Mouse (Mus musculus) kidney, postnatal 4 days (tissue): Measurements from ENCODE around the gene Fam3c.

Source experiments
- DNase-seq, 2 experiments: peaks; one replicate each; pipeline ENCODE4 v3.0.0; 2021; ENCODE audit warnings: mixed read lengths in 2 of 2

The Fam3c gene

GRCm38 (mm10) chr6:22356086-22356507 lies at the start of gene Fam3c:
Gene Fam3c, minus strand, starts transcription at chr6:22356243.
- peak; percentile 97 to 98 for DNase-seq

- no peak for DNase-seq
Measured at GRCm38 (mm10) chr6:22405021-22405420, 49.0 kb upstream of the Fam3c start.

DNA sequence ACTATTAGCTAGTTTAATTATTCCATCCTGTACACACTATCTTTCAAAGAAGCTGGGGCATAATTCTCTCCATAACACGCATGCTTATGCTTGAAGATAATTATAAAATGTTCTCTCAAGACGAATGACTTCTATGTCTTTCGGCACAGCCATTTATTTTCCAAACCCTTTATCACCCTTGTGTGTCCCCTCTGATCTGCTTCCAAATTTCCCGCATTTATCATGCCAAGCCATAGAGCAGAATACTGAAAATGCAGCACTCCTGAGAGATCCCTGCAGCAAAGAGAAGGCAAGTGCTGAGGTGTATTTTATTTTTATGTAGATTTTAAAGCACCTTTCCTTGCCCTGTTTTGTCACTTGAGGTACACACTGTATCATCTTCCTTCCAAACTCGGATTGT lies 47.7 kb upstream of the Fam3c start:
- no peak for DNase-seq

DNA sequence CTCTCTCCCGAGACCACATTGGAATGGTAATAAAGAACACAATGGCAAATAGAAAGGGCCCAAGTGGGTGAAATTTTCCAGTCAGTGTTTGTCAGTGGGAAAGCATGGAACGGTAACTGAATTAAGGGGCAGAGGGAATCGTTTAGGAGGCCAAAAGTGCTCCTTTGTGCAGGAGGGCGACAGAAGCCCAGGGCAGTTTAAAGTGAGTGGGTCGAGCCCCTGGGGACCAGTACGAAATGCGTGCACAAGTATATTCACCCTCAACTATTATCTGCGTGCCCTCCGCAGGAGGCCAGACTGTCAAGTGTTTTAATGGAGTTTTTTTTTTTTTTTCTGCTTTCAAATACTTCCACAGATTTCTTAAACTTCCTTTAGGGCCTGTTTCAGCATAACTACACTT lies 47.3 kb upstream of the Fam3c start:
- DNase-seq: no peak

DNA sequence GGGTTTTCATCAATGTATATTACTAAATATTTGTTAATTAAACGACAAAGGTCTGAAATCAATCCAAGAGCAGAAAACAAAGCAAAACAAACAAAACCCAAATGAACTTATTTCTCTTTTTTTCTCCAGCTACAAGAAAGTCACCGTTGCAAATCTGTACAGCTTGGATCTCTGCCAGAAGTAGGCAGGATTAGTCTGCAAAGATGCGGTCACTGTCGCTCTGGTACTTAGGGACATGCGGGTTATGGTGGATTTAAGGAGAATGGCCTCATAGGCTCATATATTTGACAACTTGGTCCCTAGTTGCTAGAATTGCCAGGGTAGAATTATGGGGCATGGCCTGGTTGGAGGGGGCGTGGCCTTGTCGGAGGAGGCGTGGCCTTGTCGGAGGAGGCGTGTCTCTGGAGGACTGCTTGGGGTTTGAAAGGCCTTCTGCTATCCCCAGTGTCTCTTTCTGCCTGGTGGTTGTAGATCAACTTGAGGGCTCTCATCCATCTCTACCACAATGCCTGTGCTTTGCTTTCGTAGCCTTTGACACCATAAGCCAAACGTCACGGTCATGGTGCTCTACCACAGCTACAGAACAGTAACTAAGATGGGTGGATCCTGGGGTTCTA lies 46.6 kb upstream of the Fam3c start:
- no peak for DNase-seq

DNA sequence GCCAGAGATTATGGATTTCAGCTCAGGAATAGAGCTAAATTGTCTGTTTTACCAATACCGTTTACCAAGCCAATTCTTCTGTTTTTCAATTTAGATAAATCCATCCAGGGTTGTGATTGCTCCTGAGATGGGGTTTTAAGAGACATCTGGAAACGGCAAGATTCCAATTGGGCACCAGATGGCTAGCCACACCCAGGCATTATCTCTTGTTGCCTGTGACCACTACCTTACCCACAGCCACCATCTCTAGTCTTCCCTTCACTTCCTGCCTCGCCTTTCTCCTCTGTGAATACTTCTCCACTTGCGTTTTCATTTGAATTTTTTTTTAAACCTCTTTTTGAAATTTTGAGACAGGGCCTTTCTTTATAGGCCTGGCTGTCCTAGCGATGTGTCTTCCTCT lies 46.0 kb upstream of the Fam3c start:
- DNase-seq: no peak

GRCm38 (mm10) chr6:22398079-22398774 lies 42.2 kb upstream of the Fam3c start:
- DNase-seq: no peak

DNA sequence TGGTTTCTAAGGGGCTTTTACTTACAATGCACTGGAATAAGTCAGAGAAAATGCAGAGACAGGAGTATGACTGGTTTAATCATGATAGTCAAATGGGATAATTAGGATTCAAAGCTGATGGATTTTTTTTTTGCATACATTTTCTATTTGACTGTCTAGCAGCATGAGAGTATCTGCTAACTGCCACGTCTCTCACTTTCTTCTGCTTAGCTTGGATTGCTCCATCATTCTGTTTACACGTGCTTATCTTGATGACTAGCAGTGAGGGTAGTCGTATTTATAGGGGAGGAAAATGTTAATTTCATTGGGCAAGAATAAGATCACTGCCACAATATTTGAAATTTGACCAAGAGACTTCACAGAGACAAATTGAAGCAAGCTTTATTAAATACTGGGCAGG lies 39.2 kb upstream of the Fam3c start:
- DNase-seq: no peak

- DNase-seq: peak in 1 of 2 experiments; percentile 7
Measured at GRCm38 (mm10) chr6:22390654-22391365, 34.8 kb upstream of the Fam3c start.

GRCm38 (mm10) chr6:22385254-22385870 lies 29.3 kb upstream of the Fam3c start:
- DNase-seq: no peak

- no peak for DNase-seq
Measured at GRCm38 (mm10) chr6:22380269-22380668, 24.2 kb upstream of the Fam3c start.

GRCm38 (mm10) chr6:22379831-22380230 lies 23.8 kb upstream of the Fam3c start:
- DNase-seq: no peak

GRCm38 (mm10) chr6:22378462-22378861 lies 22.4 kb upstream of the Fam3c start:
- DNase-seq: no peak

GRCm38 (mm10) chr6:22374791-22375190 lies 18.7 kb upstream of the Fam3c start:
- DNase-seq: no peak

DNA sequence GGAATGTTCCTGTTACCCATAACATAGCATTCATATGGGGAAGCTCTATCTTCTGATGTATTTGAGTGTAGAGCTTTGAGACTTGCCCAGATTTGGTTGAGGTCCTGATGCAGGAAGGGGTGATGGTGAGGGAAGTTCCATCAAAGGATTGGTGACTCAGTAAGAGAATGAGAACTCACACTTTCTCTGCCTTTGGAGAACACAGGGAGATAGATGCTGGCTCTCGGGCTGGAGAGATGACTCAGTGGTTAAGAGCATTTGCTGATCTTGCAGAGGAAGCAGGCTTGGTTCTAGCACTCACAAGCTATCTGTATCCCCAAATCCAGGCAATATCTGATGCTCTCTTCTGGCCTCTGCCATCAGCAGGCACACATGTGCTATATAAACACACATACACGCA lies 17.4 kb upstream of the Fam3c start:
- no peak for DNase-seq

DNA sequence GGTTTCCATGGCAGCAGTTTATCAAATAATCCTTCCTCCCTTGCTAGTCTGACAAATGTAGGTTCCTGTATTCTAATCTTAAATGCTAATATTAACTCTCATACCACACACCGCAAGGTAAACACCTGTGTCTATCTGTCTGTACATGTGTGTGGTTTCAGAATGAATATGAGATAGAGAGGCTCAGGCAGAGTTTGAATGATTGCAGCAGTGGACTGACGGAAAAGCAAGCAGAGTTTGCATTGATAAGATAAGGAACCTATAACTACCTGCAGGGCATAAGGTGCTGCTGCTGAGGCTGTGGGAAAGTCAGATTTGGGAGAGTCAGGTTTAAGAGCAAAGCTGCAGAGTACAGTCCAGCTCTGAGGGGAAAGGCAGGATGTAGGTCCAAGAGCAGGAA lies 10.9 kb upstream of the Fam3c start:
- no peak for DNase-seq

- no peak for DNase-seq
Measured at GRCm38 (mm10) chr6:22363590-22363989, 7.5 kb upstream of the Fam3c start.

- no peak for DNase-seq
Measured at GRCm38 (mm10) chr6:22361941-22362340, 5.9 kb upstream of the Fam3c start.

GRCm38 (mm10) chr6:22359019-22359418 lies 3.0 kb upstream of the Fam3c start:
- no peak for DNase-seq

DNA sequence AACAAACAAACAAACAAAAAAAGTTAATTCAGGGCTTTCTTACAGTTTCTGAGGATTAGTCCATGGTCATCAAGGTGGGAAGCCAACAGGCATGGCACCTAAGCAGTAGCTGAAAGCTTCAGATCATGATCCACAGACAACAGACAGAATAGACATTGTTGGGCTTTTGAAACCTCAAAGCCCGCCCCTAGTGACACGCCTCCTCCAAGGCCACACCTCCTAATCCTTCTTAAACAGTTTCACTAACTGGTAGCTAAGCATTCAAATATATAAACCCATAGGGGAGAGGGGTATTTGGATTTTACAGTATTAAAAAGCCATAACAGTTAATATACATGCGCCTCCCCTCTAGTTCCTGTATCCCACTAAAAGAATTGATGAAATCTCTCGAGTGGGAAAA lies 1.3 kb upstream of the Fam3c start:
- DNase-seq: no peak

- no peak for DNase-seq
Measured at GRCm38 (mm10) chr6:22355396-22356085, 502 bp downstream of the Fam3c start.

- DNase-seq: no peak
Measured at GRCm38 (mm10) chr6:22354675-22355074, 1.4 kb downstream of the Fam3c start.

GRCm38 (mm10) chr6:22354031-22354430 lies 2.0 kb downstream of the Fam3c start:
- no peak for DNase-seq
